Mouse (Mus musculus) spleen, adult 2 months (tissue): Measurements from ENCODE around the gene Fam189b. TPM values are rescaled to one million over a fixed set of nuclear protein-coding genes. Genes with fewer than 3 reads are reported as not detected.

Experiments used
- DNase-seq, 2 experiments: peaks; one replicate each; pipeline versions ENCODE4 v3.0.0 to v3.0.0-alpha.2; 2012 to 2021; ENCODE audit warnings: low spot score in 2 of 2, low read depth in 1 of 2
- H3K27ac ChIP-seq: fragments of 200-500 bp; 2 replicates; pipeline ENCODE4 v1.5.1; 2012; ENCODE audit warnings: low read length, inconsistent platforms; ENCODE audit not compliant: insufficient read depth
- H3K27me3 ChIP-seq: fragments of 200-500 bp; 2 replicates; pipeline ENCODE4 v1.6.1; 2012; ENCODE audit warnings: mild to moderate bottlenecking, moderate library complexity, low read length, inconsistent platforms; ENCODE audit not compliant: control insufficient read depth, insufficient read depth
- H3K36me3 ChIP-seq: fragments of 200-500 bp; 2 replicates; pipeline ENCODE4 v1.6.1; 2012; ENCODE audit warnings: mild to moderate bottlenecking, low read length, inconsistent platforms; ENCODE audit not compliant: control insufficient read depth, insufficient read depth
- H3K4me1 ChIP-seq: fragments of 200-500 bp; 2 replicates; pipeline ENCODE4 v1.6.1; 2011; ENCODE audit warnings: inconsistent platforms; ENCODE audit not compliant: control insufficient read depth, insufficient read depth, insufficient read length
- H3K4me3 ChIP-seq: fragments of 200-500 bp; 2 replicates; pipeline ENCODE4 v1.5.1; 2011; ENCODE audit warnings: mild to moderate bottlenecking, inconsistent platforms; ENCODE audit not compliant: insufficient read depth, insufficient read length; ENCODE audit errors: extremely low read depth
- CTCF ChIP-seq: fragments of 200-500 bp; IDR thresholded peaks from 2 replicates; pipeline ENCODE4 v1.5.1; 2011; ENCODE audit warnings: mild to moderate bottlenecking, inconsistent platforms; ENCODE audit not compliant: insufficient read depth, insufficient read length, insufficient replicate concordance; ENCODE audit errors: extremely low read depth
- POLR2A ChIP-seq: fragments of 200-500 bp; IDR thresholded peaks from 2 replicates; pipeline ENCODE4 v1.6.1; 2011; ENCODE audit warnings: low read depth, low read length, inconsistent platforms
- WGBS: fragments of 180-500 bp; shearing (Covaris S2); methylation state at CpG from one replicate; pipeline ENCODE4 v1.1.7; 2018; 5-methylcytosine and 5-hydroxymethylcytosine counted together
- polyA plus RNA-seq: library from polyadenylated mRNA; depleted of rRNA; stranded (reverse); fragments of >200 nt; gene quantifications from 2 replicates; pipeline ENCODE4 v1.2.3, GENCODE M21; 2012

The Fam189b gene
- polyA plus RNA-seq, 1 experiment: 104 TPM

DNA sequence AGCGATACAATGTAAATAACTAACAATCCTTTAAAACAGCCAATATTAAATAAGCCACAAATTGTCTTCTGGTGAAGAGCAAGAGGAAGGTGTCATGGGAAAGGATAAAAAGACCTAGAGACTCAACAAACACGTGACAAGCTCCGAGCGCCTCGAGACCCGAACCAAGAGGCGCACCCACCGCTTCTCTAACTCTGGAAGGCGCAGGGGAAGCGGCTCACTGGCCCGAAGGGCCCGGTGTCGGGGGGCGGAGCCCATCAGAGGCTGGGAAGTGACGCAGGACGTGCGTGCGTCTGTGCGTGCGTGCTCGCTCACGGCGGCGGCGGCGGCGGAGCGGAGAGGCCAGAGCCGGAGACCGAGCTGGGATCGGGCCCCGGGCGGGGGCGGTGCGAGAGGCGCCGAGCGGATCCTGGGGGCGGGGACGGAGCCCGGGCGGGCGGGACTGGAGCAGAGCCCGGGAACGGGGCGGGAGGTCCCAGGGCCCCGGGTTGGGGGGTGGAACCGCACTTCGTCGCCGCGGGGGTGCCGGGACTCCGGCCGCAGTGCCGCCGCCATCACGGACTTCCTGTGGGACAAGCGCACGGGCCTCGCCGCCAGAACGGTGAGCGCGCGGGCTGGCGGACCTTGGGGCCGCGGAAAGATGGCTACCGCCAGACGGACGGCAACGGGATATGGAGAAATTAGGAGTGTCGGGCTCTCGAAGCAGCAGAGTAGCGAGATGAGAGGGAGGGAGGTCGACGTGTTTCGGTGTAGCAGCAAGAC lies 18.3 kb upstream of the Fam189b start, which contains the start of gene Clk2:
Gene Clk2 (plus strand): TSS at position 290 of the 762 bp plus-strand sequence.
- Histone ChIP-seq H3K27ac (peak within 1 kb of the TSS; percentile 54), H3K4me1 (peaks cover 3% of the 10 kb centered on the region), H3K36me3 (peaks cover 21% of the 10 kb centered on the region), H3K27me3 (peaks cover 3% of the 10 kb centered on the region; the same call in 1 of the 2 replicates), H3K4me3 (peak within 1 kb of the TSS; percentile 65)
- DNase-seq: peak; percentile 74 to 93
- under 1% methylated on average over 78 of the region's 79 CpGs for WGBS
- TF ChIP-seq POLR2A: peak; percentile 77
- no peak for TF ChIP-seq CTCF

DNA sequence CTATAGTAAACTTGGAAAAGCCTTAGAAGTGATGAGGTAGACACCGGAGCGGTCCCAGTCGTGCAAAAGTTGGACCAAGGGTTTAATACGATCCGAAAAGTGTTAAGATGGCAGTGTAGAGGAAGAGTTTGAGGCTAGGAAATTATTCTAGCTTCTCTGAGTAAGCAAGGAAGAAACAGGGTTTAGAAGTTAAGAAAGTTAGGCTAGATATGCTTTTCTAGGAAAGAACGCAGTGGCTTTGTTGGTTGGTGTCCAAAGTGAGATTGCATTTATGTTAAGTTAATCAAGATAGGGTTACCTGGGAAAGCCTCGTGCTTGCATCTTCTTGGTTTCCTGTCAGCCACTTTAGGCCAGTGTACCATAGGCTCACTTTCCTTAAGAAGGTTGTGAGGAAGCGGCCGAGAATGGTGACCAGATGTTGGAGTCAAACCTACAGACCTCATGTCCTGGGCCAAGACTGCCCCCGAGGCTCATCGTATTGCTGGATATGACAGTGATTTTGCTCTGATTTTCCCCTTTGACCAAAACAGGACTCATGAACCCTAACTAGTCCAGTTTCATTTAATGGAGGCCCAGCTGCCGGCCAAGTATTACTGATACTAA lies 17.6 kb upstream of the Fam189b start:
- WGBS: 21% methylated on average over 12 of the region's 12 CpGs
- Histone ChIP-seq H3K4me3 (peak overlapping the region; percentile 65), H3K27me3 (no peaks in the 10 kb centered on the region), H3K36me3 (peaks cover 27% of the 10 kb centered on the region), H3K27ac (peak overlapping the region; percentile 54), H3K4me1 (peaks cover 3% of the 10 kb centered on the region; the same call in 1 of the 2 replicates)
- TF ChIP-seq POLR2A (no peak), CTCF (no peak)
- DNase-seq: no peak

DNA sequence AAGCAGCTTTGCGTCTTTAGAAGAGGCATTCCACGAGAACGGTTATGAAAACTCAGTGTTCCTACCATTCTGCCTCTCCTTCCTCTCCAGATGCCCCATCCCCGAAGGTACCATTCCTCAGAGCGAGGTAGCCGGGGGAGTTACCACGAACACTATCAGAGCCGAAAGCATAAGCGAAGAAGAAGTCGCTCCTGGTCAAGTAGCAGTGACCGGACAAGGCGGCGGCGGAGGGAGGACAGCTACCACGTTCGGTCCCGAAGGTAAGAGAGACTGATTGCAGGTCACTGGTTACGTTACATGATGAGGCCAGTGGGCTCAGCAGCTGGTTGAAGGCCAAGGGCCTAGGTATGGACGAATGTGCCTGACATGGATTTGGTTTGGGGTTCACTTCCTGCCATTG lies 16.0 kb upstream of the Fam189b start:
- Histone ChIP-seq H3K27me3 (no peaks in the 10 kb centered on the region), H3K4me1 (peaks cover 3% of the 10 kb centered on the region; the same call in 1 of the 2 replicates), H3K4me3 (no peak overlapping the region), H3K36me3 (peaks cover 35% of the 10 kb centered on the region), H3K27ac (no peak overlapping the region)
- DNase-seq: no peak
- no peak for TF ChIP-seq POLR2A
- no peak for TF ChIP-seq CTCF
- 95% methylated on average over 19 of the region's 19 CpGs for WGBS

DNA sequence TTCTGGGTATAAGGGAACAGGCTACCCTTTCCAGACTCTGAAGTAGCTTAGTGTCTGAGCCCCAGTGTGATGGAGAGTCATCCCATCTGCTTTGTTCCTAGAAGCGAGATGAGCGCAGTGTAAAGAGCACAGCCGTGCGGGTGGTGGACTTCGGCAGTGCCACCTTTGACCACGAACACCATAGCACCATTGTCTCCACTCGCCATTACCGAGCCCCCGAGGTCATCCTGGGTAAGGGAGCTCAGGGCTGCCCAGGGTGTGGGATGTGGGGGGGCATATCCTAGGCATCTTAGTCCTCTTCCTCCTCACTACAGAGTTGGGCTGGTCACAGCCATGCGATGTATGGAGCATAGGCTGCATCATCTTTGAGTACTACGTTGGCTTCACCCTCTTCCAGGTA lies 8.1 kb upstream of the Fam189b start:
- 96% methylated on average over 11 of the region's 11 CpGs for WGBS
- peaks cover 50% of the 10 kb centered on the region for H3K36me3 ChIP-seq
- TF ChIP-seq POLR2A: no peak
- no peak for TF ChIP-seq CTCF

DNA sequence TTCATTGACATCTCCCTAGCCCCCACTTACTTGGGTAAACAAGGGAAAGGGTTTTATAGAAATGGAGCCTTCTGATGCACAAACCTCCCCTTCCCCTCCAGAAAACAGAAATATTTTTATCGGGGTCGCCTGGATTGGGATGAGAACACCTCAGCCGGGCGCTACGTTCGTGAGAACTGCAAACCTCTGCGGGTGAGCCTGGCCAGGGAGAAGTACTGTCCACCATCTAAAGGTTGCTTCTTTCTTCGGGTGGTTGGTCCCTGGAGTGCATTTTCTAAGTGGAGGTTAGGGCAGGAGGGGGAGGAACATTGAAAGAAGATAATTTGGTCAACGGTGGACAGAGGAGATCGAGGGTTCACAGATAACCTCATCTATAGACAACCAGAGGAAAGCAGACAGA lies 7.4 kb upstream of the Fam189b start:
- H3K27ac ChIP-seq: no peak overlapping the region
- peaks cover 3% of the 10 kb centered on the region; the same call in 1 of the 2 replicates for H3K4me1 ChIP-seq
- H3K4me3 ChIP-seq: no peak overlapping the region
- DNase-seq: no peak
- H3K36me3 ChIP-seq: peaks cover 47% of the 10 kb centered on the region
- TF ChIP-seq POLR2A: no peak
- TF ChIP-seq CTCF: no peak
- no peaks in the 10 kb centered on the region for H3K27me3 ChIP-seq
- 93% methylated on average over 10 of the region's 10 CpGs for whole genome bisulfite sequencing

More for the DNA sequence above, 8.1 kb upstream of the Fam189b start:
- peaks cover 3% of the 10 kb centered on the region; the same call in 1 of the 2 replicates for H3K4me1 ChIP-seq
- H3K27ac ChIP-seq: no peak overlapping the region
- H3K4me3 ChIP-seq: no peak overlapping the region
- no peak for DNase-seq
- no peaks in the 10 kb centered on the region for H3K27me3 ChIP-seq

DNA sequence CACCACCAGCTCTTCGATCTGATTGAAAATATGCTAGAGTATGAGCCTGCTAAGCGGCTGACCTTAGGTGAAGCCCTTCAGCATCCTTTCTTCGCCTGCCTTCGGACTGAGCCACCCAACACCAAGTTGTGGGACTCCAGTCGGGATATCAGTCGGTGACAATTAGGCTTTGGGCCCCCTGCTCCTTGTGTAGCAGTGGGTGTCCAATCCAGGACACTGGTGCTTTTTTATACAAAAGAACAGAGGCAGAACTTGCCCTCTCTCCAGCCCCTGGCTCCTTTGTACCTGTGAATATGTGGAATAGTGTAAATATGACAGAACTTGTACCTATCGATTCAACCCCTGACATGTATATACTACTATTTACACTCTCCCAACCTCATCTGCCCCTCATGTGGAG lies 6.5 kb upstream of the Fam189b start:
- Histone ChIP-seq H3K27me3 (no peaks in the 10 kb centered on the region), H3K4me1 (peaks cover 3% of the 10 kb centered on the region; the same call in 1 of the 2 replicates), H3K36me3 (peaks cover 45% of the 10 kb centered on the region), H3K27ac (no peak overlapping the region), H3K4me3 (no peak overlapping the region)
- no peak for DNase-seq
- TF ChIP-seq POLR2A (no peak), CTCF (no peak)
- 94% methylated on average over 7 of the region's 7 CpGs for WGBS
